Mouse (Mus musculus) ES-Bruce4 (cell line): Measurements from ENCODE around the gene Kpna2.

Source experiments
- CTCF ChIP-seq: IDR thresholded peaks from one replicate; pipeline ENCODE4 v1.8.1; 2011; ENCODE audit warnings: low read depth, low read length
- EP300 ChIP-seq: IDR thresholded peaks from 2 replicates; pipeline ENCODE4 v1.6.1; 2011; ENCODE audit warnings: low read depth, low read length; ENCODE audit not compliant: insufficient read depth
- POLR2A ChIP-seq: IDR thresholded peaks from one replicate; pipeline ENCODE4 v1.8.1; 2011; ENCODE audit warnings: low read length; ENCODE audit not compliant: insufficient read depth

- no peak for TF ChIP-seq CTCF
- TF ChIP-seq POLR2A, result no peak
- no peak for TF ChIP-seq EP300
Observed at GRCm38 (mm10) chr11:106957271-106957980, 41.9 kb downstream of the Kpna2 start.
